Mouse (Mus musculus) midbrain, embryonic 14.5 days (tissue): ENCODE measurements at regions not wholly inside any gene's neighbourhood (a gene's known extent, or its start where the extent isn't known, plus 50 kb on each side); places are given as distances from the start of the nearest gene placed in this dataset.
A peak's percentile ranks its signal among the peaks of the same experiment; 100 is the strongest.

Experiments used
- ATAC-seq: fragments of 200-750 bp; cut with Nextera tagmentation; 2 replicates; pipeline ENCODE4 v1.8.0; 2017; ENCODE audit warnings: moderate number of reproducible peaks, moderate library complexity; ENCODE audit not compliant: low FRiP score, low TSS enrichment
- DNase-seq: peaks from one replicate; pipeline ENCODE4 v3.0.0-alpha.2; 2015
- H3K27ac ChIP-seq: fragments of 300-500 bp; sonication (generic); replicated peaks from 2 replicates; pipeline ENCODE4 v1.5.1; 2014; ENCODE audit warnings: mild to moderate bottlenecking, low read depth, low read length, moderate library complexity
- H3K27me3 ChIP-seq: fragments of 300-500 bp; sonication (generic); 2 replicates; pipeline ENCODE4 v1.6.1; 2014; ENCODE audit warnings: low read length, control low read depth, mixed read lengths; ENCODE audit not compliant: control insufficient read depth, insufficient read depth
- H3K36me3 ChIP-seq: fragments of 300-500 bp; sonication (generic); 2 replicates; pipeline ENCODE4 v1.6.1; 2014; ENCODE audit warnings: low read length, control low read depth; ENCODE audit not compliant: control insufficient read depth, insufficient read depth
- H3K4me1 ChIP-seq: fragments of 300-500 bp; sonication (generic); 2 replicates; pipeline ENCODE4 v1.6.1; 2014; ENCODE audit warnings: mild to moderate bottlenecking, antibody characterized with exemption, low read length, control low read depth; ENCODE audit not compliant: control insufficient read depth, insufficient read depth
- H3K4me2 ChIP-seq: fragments of 300-500 bp; sonication (generic); 2 replicates; pipeline ENCODE4 v1.6.1; 2014; ENCODE audit warnings: mild to moderate bottlenecking, low read length, moderate library complexity
- H3K4me3 ChIP-seq: fragments of 300-500 bp; sonication (generic); replicated peaks from 2 replicates; pipeline ENCODE4 v1.5.1; 2014; ENCODE audit warnings: low read depth, low read length
- H3K9ac ChIP-seq: fragments of 300-500 bp; sonication (generic); replicated peaks from 2 replicates; pipeline ENCODE4 v1.6.1; 2014; ENCODE audit warnings: mild to moderate bottlenecking, low read length, moderate library complexity
- H3K9me3 ChIP-seq: fragments of 300-500 bp; sonication (generic); 2 replicates; pipeline ENCODE4 v1.6.1; 2016; ENCODE audit warnings: low read length, control low read depth, mixed read lengths; ENCODE audit not compliant: control insufficient read depth
- WGBS: fragments of 180-500 bp; shearing (Covaris S2); extraction: QIAGEN DNeasy Blood & Tissue Kit; methylation state at CpG from one replicate; pipeline ENCODE4 v1.1.7; 2014; 5-methylcytosine and 5-hydroxymethylcytosine counted together

- DNase-seq, result no peak
- ATAC-seq, result no peak
- Histone ChIP-seq H3K4me3 (no peak overlapping the region), H3K9ac (no peak overlapping the region), H3K9me3 (no peaks in the 10 kb centered on the region), H3K4me2 (no peak overlapping the region), H3K27me3 (no peaks in the 10 kb centered on the region), H3K4me1 (no peaks in the 10 kb centered on the region), H3K36me3 (no peaks in the 10 kb centered on the region), H3K27ac (no peak overlapping the region)
- WGBS, result 83% methylated on average over 2 of the region's 2 CpGs
Measured at GRCm38 (mm10) chr2:75570246-75570645, 88.8 kb upstream of the Hnrnpa3 start.

DNA sequence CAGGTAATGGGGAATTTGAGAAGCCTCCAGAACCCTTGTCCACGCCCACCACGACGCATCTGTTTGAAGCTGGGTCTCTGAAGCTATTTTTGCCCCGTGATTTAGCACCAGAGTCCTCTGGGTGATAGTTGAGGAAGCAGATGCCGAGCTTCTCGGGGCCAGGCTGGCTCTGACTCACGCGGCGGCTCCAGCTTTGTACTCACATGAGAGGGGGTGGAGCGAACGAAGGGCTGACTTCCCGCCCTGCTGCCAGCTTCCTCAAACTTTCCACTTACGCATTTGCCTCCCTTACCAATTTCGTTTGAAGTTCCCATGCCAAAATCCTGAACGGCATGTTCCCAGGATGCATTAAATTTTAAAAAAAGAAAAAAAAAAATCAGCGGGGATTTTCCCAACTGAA lies 74.1 kb upstream of the Hnrnpa3 start:
- Histone ChIP-seq H3K36me3 (no peaks in the 10 kb centered on the region), H3K4me3 (0 out of 2 replicates have a peak overlapping the region, but pooled peaks have one; percentile 12), H3K9me3 (no peaks in the 10 kb centered on the region), H3K27ac (no peak overlapping the region), H3K4me1 (peaks cover 11% of the 10 kb centered on the region; the same call in 1 of the 2 replicates), H3K9ac (no peak overlapping the region; the same call in 1 of the 2 replicates), H3K27me3 (no peaks in the 10 kb centered on the region; the same call in 1 of the 2 replicates), H3K4me2 (peak overlapping the region; percentile 53)
- ATAC-seq, result no peak; the same call in 1 of the 2 replicates
- 3% methylated on average over 16 of the region's 16 CpGs for WGBS
- peak; percentile 79 for DNase-seq

DNA sequence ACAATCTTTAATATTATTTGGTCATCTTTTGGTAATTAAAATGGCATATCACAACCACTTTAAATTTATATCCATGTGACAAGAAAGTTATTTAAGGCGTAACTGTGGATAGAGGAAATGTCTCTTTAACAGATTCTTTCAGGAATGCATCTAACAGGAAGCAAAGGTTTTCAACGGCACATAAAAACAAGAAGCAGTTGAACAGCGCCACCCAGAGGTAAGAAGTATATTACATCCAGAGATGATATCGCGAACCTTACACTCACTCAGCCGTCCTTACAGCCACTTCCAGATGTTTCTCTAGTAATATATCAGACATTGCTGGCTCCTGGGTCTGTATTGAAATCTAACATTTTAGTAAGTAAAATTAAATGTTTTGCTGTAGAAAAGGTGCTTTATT lies 70.5 kb upstream of the Hnrnpa3 start:
- ATAC-seq (peak; percentile 40; the same call in 1 of the 2 replicates), DNase-seq (peak; percentile 95)
- no peak overlapping the region for H3K27ac ChIP-seq

DNA sequence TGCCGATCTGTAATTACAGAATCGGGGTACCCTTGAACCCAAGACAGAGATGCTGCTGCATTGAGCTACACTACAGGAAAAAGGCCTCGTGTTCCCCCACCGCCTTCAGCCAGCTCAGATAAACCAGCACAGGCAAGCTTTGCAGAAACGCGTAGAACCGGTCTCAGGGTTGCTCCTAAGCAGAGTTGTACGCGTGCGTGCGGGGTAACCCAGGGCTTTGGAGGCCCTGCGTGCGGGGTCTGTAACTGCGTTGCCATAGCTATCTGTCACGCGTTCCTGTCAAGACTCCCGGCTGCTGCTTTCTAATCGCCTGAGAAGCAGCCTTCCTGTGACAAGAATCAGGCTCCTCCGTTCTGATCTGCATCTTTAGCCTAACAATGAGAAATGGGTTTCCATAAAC lies 69.6 kb upstream of the Hnrnpa3 start:
- WGBS, result 4% methylated on average over 19 of the region's 19 CpGs
- ATAC-seq, result 0 out of 2 replicates have a peak, but pooled peaks have one; percentile 64
- H3K27ac ChIP-seq, result no peak overlapping the region; the same call in 1 of the 2 replicates
- no peaks in the 10 kb centered on the region; the same call in none of the 2 replicates for H3K27me3 ChIP-seq
- H3K4me2 ChIP-seq, result peak overlapping the region; percentile 48
- peak; percentile 79 for DNase-seq
- peaks cover 12% of the 10 kb centered on the region; the same call in 1 of the 2 replicates for H3K4me1 ChIP-seq
- peak overlapping the region; percentile 37; the same call in 1 of the 2 replicates for H3K9ac ChIP-seq
- peak overlapping the region; percentile 15 for H3K4me3 ChIP-seq
- no peaks in the 10 kb centered on the region for H3K9me3 ChIP-seq
- no peaks in the 10 kb centered on the region for H3K36me3 ChIP-seq

More for the DNA sequence above, 70.5 kb upstream of the Hnrnpa3 start:
- peaks cover 12% of the 10 kb centered on the region; the same call in 1 of the 2 replicates for H3K4me1 ChIP-seq
- 2% methylated on average over 6 of the region's 6 CpGs for WGBS
- H3K36me3 ChIP-seq, result no peaks in the 10 kb centered on the region
- no peak overlapping the region for H3K9ac ChIP-seq
- no peak overlapping the region for H3K4me3 ChIP-seq
- H3K4me2 ChIP-seq, result no peak overlapping the region
- no peaks in the 10 kb centered on the region; the same call in none of the 2 replicates for H3K27me3 ChIP-seq
- no peaks in the 10 kb centered on the region for H3K9me3 ChIP-seq

- H3K4me3 ChIP-seq, result 0 out of 2 replicates have a peak overlapping the region, but pooled peaks have one; percentile 15
- no peaks in the 10 kb centered on the region; the same call in none of the 2 replicates for H3K27me3 ChIP-seq
- 6% methylated on average over 10 of the region's 10 CpGs for WGBS
- peak overlapping the region; percentile 48 for H3K4me2 ChIP-seq
- H3K9me3 ChIP-seq, result no peaks in the 10 kb centered on the region
- ATAC-seq (no peak; the same call in 1 of the 2 replicates), DNase-seq (peak; percentile 91)
- H3K27ac ChIP-seq, result no peak overlapping the region
- H3K4me1 ChIP-seq, result peaks cover 8% of the 10 kb centered on the region; the same call in 1 of the 2 replicates
- no peaks in the 10 kb centered on the region for H3K36me3 ChIP-seq
- H3K9ac ChIP-seq, result no peak overlapping the region
Measured at GRCm38 (mm10) chr2:75590175-75590574, 68.9 kb upstream of the Hnrnpa3 start.

DNA sequence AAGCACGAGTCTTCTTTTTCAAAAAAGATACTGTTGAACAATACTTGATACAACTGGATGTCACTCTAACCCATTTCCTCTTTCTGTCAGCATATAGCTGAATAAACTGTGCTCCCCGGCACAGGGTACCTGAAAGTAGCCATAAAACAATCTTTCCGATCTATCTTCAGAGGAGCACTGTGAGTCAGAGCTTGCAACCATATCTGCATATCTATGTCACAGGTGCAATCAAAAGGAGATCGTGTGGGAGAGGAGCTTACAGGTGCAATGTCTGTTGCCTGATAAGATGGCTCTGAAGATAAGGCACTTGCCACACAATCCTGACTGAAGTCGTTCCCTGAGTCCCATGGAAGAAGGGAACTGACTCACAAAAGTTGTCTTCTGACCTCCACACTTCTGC lies 58.5 kb upstream of the Hnrnpa3 start:
- Histone ChIP-seq H3K4me1 (peaks cover 6% of the 10 kb centered on the region; the same call in 1 of the 2 replicates), H3K27ac (no peak overlapping the region), H3K4me2 (no peak overlapping the region), H3K9ac (no peak overlapping the region), H3K36me3 (no peaks in the 10 kb centered on the region), H3K9me3 (no peaks in the 10 kb centered on the region), H3K27me3 (no peaks in the 10 kb centered on the region), H3K4me3 (no peak overlapping the region)
- 83% methylated on average over 5 of the region's 5 CpGs for WGBS
- ATAC-seq (no peak), DNase-seq (no peak)

DNA sequence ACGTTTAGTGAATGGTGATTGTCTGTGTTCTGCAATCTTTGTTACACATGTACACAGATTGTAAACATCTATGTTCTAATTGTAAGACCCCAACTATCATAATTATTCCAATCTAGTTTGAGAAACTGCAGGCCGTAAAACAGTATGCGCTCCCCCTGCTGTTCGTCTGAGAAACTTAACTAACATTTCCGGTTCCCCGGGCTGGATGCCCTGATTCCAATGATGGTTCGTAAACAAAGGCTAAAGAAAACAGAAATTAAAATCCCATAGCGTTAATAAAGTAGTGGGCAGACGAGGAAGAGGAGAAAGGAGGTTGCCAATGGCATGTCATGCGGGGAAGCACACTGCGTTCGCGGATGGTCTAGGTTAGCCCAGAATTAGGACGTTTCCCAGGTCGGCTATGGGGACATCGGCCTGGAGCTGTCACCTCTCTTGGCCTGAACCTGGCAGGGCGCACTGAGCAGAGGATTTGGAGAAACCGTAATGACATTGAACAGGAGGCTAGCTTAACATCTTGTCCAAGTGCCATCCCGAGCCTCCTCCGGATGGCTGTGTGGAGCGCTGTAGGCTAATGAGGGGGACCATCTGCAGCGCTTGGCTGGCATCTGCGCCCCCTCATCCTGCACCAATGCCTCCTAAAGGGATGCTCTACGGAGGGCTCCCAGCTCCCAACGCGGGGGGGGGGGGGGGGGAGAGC lies 55.7 kb upstream of the Hnrnpa3 start:
- 0 out of 2 replicates have a peak overlapping the region, but pooled peaks have one; percentile 14 for H3K27ac ChIP-seq
- H3K4me3 ChIP-seq, result peak overlapping the region; percentile 29

GRCm38 (mm10) chr2:75605634-75606033 lies 53.4 kb upstream of the Hnrnpa3 start:
- peak; percentile 91 for DNase-seq

More for the DNA sequence above, 55.7 kb upstream of the Hnrnpa3 start:
- H3K4me1 ChIP-seq, result peaks cover 6% of the 10 kb centered on the region; the same call in 1 of the 2 replicates
- peak; percentile 83 for DNase-seq
- 0 out of 2 replicates have a peak, but pooled peaks cover under 1% of the 10 kb centered on the region for H3K27me3 ChIP-seq
- WGBS, result 11% methylated on average over 24 of the region's 26 CpGs
- no peaks in the 10 kb centered on the region for H3K9me3 ChIP-seq
- peak overlapping the region; percentile 44 for H3K9ac ChIP-seq
- H3K4me2 ChIP-seq, result peak overlapping the region; percentile 56
- no peaks in the 10 kb centered on the region for H3K36me3 ChIP-seq
- ATAC-seq, result peak; percentile 82

More at GRCm38 (mm10) chr2:75605634-75606033, 53.4 kb upstream of the Hnrnpa3 start:
- no peak overlapping the region for H3K9ac ChIP-seq
- H3K27me3 ChIP-seq, result peaks cover 10% of the 10 kb centered on the region; the same call in 1 of the 2 replicates
- H3K36me3 ChIP-seq, result no peaks in the 10 kb centered on the region
- H3K4me2 ChIP-seq, result 0 out of 2 replicates have a peak overlapping the region, but pooled peaks have one; percentile 13
- peaks cover 6% of the 10 kb centered on the region; the same call in 1 of the 2 replicates for H3K4me1 ChIP-seq
- no peak overlapping the region for H3K27ac ChIP-seq
- H3K9me3 ChIP-seq, result no peaks in the 10 kb centered on the region
- no peak overlapping the region for H3K4me3 ChIP-seq
- 3% methylated on average over 7 of the region's 7 CpGs for WGBS
- no peak for ATAC-seq
